Mouse (Mus musculus) liver, adult 2 months (tissue): ENCODE data around the gene L3hypdh.

Source experiments
- CTCF ChIP-seq: fragments of 200-500 bp; IDR thresholded peaks from 2 replicates; pipeline ENCODE4 v1.5.1; 2011; ENCODE audit warnings: low read depth, low read length, control low read depth
- POLR2A ChIP-seq: fragments of 200-500 bp; IDR thresholded peaks from 2 replicates; pipeline ENCODE4 v1.6.1; 2011; ENCODE audit warnings: low read length, control low read depth; ENCODE audit not compliant: insufficient read depth; ENCODE audit errors: extremely low read depth

DNA sequence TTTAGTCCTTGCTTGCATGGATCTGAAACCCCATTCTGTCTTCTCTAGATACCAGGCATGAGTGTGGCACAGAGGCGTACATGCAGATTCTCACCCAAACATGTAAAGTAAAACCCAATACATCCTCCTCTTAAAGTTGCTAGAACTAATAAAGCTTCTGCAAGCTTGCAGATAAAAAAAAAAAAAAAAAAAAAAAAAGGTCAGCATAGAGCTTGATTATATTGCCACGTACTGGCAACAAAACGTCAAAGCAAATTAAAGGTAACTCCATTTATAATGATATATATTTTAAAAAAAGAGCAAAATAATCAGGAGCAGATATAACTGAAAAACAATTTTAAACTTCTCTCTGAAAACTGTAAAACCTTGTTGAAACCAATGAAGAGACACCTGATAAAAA is 44.0 kb downstream of the L3hypdh start:
- TF ChIP-seq CTCF = no peak
- no peak for TF ChIP-seq POLR2A
